Mouse (Mus musculus) lung, postnatal 25 days (tissue): ENCODE measurements around the gene Nutm1.

ENCODE experiments used
- DNase-seq: peaks from one replicate; pipeline ENCODE4 v3.0.0; 2022; ENCODE audit warnings: low spot score

Gene Nutm1

DNA sequence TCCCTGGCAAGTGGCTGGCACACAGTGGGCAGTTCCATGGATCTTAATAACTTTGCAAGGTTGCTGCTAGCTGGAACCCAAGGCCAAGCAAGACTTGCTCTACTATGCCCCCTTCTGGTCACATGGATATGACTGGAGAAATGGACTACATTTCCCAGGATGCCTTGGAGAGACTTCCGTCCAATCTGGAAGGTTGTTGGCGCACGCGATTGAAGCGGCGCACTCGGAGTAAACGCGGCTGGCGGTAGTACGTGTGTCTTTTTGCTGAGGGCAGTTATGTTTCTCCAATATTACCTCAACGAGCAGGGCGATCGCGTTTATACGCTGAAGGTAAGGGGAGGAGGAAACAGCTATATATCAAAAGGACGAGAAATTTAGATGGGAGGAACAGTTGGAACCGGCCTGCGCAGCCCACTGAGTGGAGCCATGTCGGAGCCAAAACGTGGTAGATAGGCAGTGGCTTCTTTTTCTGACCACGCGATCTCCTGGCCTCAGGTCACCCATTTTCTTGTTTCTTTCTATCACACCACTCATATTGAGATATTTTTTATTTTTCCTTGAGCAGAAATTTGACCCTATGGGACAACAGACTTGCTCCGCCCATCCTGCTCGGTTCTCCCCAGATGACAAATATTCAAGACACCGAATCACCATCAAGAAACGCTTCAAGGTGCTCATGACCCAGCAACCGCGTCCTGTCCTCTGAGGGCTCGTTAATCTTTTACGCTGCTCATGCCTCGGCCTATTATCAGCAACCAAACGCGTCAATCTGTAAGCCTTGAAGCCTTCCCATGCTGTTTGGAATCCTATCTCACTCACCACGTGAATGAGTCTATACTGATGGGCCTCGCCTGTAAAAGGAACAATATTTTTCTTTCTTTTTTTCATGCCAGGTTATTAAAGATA is 2.9 kb upstream of the Nutm1 start, which contains the start of gene Nop10:
Gene Nop10 (plus strand): TSS at position 179 of the 906 bp plus-strand sequence.
- DNase-seq, result peak; percentile 90

DNA sequence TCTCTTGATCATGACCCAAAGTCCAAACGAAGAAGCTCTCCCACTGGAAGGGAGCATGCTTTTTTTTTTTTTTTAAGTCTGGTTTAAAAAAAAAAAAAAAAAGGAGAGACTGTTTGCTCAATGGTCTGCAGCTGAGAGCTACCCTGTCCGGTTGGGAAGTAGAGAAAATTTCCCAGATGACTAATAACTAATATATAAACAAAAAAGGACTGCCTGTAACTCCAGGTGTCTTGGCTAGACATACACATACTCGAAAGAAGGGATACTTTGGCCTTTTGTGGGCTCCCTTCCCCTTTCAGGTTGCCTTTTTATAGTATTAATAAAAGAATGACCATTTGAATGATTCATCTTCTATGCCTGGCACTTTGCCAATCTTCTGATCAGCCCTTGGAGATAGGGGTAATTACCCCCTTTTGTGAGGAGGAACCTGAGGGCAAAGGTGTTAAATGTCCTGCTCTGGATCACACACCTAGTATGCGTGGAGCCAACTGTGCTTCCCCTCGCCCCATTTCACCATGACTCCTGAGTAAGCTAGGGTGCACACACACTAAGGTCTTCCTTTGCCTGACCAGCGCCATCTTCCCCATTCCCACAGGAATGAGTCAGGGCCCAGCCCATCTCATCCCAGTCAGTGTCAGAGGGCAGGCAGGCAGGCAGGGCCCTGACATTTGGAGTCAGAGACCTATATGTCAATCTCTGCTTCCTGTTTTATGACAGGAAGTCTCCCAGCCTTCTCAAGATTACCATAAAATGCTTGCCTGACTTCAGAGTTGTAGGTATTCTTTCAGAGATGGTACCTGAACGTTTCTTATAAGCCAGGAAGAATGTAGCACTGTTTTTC is 4.2 kb downstream of the Nutm1 start:
- DNase-seq, result no peak

DNA sequence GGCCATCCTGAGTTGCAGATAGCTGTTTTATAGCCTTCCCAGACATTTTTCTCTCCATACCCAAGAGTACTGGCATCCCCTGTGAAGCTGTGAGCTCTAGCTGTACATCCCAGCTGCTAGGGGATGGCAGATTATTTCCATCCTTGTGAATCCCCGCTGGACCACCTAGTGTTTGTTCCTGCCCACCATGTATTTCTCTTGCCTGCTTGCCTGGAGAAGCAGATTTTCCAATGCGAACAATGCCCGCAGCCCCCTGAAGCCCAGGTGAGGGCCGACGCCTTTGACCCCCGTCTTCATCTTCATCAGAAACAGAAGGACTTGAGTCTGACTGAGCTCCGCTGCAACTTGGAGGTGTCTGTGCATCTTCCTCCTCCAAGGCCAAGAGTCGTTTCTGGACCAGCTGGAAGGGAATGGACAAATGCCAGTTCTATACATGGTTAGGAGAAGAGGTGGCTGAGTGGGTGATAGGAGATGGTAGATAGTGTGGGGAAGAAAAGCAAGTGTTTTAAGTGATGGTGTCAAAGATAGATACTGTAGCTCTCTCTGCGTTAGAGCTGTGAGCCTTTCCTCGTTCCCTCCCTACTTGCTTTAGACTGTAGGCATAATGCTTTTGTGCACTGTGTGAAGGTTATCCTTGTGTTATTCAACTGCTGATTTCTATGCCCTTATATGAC is 9.2 kb downstream of the Nutm1 start:
- DNase-seq, result no peak

DNA sequence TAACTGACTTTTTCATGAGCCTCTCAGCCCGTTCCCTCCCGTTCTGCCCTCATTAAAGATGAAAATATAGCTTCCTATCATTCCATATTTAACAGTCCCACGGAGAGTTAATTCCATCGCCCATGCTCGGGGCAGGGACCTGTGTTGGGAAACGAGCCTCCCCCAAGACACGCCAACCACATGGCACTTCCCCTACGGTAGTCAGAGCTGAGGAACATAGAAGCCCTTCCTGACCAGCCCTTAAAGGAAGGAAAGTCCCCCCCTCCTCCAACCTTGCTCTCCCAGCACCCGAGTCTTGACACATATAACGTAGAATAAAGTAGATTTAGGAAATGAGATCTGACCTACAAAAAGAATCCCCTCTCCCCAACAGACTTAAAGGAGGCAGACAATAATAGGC is 11.8 kb downstream of the Nutm1 start:
- DNase-seq, result no peak

DNA sequence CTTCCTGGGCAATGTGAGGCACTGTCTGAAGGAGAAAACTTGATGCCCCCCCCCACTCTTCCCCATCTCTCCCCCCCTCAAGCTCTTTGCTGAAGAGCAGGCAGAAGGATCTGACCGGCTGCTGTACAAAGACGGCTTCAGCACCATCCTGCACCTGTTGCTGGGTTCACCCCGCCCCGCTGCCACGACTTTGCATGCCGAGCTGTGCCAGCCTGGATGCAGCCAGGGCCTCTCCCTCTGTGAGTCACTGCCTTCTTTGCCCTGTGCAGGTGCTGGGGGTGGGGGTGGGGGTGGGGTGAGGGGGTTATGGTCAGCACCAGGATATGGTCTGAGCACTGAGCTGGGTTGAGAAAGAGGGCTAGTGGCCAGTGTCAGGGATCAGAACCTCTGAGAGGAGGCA is 12.9 kb downstream of the Nutm1 start:
- no peak for DNase-seq

DNA sequence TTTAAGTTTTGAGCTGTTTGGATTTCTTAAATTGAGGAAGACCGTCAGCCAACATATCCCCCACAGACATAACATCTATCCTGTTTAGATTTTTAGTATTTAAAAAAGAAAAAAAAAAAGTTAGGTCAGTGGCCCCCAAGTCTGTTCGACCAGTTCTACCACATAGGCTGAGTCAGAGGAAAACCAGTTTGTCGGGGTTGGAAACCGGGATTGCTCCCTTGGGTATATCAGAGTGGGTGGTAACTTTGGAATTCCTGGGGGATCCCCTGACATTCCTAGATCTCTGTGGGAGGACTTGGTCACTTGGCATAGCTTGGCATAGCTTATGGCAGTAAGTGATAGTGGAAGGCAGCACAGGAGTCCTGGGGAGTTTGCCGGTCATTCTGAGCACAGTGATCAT is 13.8 kb downstream of the Nutm1 start:
- no peak for DNase-seq

DNA sequence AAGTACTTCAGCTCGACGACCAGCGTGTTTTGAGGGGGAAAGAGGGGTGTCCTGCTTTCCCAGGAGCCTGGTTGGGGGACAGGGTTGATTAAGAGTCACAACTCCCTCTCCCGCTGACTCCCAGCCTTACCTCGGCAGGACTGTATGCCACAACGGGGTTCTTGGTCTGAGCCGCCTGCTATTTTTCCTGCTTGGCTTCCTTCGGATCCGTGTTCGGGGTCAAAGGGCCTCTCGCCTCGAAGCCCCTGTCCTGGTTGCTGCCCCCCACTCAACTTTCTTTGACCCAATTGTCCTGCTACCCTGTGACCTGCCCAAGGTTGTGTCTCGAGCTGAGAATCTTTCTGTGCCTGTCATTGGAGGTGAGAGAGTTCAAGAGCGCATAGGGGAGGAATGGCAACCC is 17.3 kb downstream of the Nutm1 start:
- DNase-seq, result no peak

DNA sequence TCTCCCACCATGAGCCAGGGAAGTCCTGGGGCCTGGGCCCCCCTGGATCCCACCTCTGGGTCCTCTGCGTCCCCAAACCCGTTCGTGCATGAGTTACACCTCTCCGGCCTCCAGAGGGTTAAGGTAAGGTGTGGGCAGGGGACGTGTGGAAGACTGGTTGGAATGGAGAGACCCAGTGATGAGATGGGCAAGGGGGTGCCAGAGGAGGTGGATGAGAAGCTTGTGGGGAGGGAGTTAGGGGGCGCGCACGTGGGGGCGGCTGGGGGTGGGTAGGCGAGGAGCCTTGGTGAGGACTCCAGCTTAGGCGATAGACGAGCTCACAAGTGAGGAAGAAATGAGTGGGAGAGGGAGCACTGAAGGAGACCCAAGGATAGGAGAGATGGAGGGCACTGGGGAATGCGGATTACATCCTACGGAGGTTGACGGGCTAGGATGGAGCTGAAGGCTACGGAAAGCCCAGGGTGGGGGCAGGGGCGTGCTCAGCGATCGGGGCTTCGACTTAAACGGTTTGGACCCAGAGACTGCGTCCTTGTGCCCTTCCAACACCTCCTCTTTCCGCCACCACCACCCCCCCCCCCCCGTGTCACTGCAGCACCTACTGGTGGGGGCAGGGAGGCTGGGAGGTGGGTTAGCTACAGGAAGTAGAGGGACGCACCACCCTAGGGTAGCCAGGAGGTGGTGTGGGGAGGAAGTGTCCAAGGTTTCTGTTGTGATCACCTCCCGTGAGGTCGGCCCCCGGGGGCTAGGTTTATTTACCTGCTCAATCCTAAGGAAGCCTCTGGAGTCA is 19.0 kb downstream of the Nutm1 start:
- DNase-seq, result no peak

DNA sequence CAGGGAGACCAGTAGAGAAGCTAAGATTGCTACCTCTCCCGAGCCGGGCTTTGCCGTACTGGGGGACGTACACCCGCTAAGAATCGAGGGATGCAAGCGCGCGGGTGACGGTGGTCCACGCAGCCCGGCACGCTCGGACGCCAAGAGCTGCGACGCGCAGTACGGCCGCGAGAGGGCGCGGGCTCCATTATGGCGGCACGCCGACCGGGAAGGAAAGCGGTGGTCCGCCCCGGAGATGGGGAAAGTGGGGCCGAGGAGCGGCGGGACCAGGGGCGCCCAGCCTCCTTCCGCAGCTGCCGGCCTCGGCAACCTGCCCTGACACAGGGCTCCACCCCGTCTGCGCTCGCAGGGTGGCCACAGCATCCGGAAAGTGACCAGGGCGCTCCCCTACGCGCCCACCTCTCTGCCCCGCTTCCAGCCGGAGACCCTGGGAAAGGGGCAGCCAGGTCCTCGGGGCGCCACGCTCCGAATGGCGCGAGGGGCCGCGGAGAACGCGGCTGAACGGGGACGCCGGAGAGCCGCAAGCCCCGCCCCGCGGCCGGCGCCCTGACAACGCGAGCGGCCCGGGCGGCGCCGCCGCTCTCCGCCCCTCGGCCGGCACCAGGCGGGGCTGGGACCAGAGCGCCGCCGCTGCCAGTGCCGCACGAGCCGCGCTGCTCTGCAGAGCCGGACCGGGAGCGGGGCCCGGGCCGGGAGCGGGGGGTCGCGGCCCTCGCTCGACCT is 19.7 kb downstream of the Nutm1 start, which contains the start of gene Lpcat4:
Gene Lpcat4 (plus strand): TSS at position 257 of the 723 bp plus-strand sequence.
- DNase-seq, result peak; percentile 86

DNA sequence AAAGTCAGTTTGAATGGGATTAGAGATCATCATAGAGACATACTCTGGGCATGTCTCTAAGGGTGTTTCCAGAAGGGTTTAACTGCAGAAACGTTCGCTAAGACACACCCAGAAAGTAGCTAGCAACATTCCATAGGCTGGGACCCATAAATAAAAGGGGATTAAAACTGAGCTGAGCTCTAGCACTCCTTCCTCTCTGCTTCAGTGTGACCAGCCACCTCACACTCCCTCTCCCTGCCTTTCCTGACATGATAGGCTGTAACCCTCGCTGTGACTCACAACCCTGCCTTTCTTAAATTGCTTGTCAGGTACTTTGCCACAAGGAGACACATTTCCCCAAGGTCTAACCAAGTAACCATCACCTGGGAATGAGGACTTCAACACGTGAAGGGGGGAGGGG is 21.1 kb downstream of the Nutm1 start:
- no peak for DNase-seq

DNA sequence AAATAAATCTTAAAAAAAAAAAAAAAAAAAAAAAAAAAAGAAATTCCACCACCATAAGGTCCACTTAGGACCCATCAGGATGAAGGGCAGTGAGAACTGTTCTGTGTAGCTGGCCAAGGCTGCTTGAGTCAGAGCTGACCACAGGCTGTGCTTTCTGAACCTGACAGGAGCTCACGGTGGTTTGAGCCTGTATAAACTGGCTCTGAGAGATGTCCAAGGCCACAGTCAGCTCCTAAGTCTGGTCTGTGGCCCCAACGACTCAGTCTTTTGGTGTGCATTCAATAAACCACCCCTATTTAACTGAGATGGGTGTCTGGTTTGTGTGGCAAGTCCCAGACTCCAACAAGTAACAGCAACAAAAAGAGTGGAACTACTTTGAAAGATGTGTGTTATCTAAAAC is 22.5 kb downstream of the Nutm1 start:
- no peak for DNase-seq

DNA sequence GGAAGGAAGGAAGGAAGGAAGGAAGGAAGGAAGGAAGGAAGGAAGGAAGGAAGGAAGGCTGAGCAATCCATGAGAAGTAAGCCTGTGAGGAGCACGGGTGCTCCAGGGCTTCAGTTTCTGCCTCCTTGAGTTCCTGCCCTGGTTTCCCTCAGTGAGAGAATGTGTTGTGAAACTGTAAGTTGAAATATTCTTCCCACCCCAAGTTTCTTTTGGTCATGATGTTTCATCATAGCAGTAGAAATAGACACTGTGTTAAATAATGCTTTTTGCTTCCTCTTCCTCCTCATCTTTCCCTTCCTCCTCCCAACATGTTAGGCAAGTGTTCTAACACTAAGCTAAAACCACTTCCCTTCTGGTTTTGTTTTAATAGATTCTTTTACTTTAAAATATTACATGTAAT is 26.5 kb downstream of the Nutm1 start:
- DNase-seq, result peak; percentile 11

DNA sequence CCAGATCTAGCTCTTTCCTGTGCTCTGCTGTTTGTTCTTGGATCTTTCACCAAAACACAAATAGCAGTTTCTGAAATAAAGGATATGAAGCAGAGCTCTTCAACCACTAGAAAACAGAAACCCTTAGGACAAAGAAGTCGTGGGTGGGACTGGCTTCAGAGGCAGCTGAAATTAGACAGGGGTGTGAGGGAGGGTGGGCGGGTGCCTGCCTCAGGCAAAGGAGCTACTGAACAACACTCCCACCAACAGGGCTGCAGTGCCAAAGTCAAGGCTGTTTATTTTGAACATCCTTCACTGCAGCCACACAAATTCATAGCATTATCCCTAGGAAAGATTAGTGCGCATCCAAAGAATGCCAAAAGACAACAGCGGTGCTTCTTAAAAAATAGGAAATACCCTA is 34.7 kb downstream of the Nutm1 start:
- no peak for DNase-seq

DNA sequence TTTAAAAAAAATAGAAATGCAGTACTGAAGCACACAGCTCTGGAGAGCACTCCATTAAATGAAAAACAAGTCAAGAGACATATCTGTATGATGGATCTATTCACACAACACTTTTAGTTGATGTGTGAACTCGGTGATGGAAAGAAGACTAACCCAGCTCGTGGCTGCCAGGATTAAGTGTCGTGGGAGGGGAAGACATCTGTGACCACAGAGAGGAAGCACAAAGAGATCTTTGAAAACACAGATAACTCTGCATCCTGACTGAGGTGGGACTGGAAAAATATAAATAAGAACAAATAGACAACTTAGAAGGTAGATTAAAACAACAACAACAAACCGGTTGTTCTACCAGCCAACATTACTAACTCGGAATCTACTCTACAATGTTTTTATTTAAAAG is 36.5 kb downstream of the Nutm1 start:
- DNase-seq, result no peak

DNA sequence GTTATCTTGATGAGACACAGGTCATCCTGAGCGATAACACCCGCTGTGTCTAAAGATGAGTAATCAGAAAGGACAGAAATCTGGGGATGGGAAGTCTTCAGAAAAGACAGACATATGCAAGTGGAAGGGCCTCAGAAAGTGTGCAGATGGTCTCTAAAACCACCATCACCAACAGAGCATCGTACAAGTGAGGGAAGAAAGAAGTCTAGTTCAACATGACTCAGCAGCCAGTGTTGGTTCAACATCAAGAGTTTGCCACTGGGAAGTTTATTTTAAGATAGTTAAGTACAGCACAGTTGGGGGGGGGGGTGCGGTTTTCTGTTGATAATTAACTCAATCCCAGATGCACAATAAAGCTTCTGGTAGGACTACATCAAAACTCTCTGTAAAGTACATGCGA is 38.2 kb downstream of the Nutm1 start:
- DNase-seq, result no peak

DNA sequence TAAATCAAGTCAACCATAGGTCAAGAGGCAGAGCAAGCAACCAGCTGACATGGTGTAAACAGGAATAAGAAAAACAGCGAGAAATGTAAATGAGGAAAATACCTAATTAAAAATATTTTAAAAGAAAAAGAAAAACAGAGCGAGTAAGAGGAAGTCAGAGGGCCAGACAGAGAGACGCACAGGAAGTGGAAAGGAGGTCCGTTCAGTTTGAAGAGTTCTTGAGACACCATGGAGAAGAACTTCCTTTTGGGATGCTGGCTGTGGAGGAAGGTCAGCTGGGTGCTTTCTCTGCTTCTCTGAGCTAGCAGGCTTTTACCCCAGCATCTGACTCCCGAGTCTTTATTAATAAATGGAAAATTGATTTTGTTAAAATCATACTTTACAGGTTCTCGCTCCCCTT is 41.5 kb downstream of the Nutm1 start:
- DNase-seq, result no peak

DNA sequence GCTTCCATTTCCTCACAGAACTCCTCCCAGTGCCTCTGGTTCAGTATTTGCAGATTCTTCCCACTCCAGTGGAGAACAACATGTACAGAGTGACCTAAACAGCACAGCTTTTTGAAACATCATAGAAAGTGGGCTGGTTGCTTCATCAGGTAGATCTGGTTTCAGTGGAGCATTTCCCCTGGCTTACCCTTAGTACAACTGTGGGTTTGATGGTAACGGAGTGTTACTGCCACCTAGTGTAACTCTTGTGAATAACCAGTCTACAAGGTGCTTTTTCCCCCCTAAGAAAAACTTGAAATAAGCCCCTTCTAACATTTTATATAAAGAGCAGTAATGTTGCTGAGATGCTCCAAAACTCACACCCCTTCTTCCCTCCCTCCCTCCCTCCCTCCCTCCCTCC is 43.1 kb downstream of the Nutm1 start:
- peak; percentile 18 for DNase-seq

DNA sequence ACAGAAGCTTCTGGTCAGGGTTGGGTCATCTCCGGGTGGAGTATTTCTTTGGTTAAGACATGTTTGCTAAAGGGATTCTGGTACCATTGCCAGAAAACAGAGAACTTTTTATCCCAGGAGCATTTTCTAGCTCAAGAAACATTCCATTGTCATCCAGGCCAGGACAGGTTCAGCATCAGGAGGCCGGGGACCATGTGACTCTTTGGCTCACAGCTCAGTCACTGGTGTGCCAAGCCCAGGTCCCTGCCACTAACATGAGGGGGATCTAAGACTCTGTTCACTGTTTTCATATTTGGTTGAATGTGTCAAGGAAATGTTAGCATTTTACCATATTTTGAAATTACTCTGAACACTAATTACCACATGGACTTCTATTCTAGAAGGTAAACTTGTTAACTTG is 48.4 kb downstream of the Nutm1 start:
- DNase-seq, result no peak

DNA sequence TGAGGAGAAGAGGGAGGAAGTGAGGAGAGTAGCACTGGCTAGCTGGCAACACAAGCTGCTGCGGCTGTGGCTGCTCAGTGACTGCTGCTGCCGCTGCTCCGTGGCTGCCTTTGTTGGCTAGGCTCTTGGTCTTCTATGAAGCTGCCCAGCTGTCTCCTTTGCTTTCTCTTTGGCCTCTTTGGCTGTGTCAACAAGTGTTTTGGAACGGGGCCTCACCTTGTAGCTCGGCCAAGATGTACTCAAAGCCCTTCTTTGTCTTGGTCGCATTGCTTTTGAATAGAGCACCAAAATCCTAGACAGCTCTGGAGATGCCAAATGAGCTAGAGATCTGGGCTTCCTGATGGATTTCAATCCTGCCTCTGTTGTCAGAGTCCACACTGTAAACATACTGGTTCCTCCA is 48.9 kb downstream of the Nutm1 start:
- peak; percentile 43 for DNase-seq

DNA sequence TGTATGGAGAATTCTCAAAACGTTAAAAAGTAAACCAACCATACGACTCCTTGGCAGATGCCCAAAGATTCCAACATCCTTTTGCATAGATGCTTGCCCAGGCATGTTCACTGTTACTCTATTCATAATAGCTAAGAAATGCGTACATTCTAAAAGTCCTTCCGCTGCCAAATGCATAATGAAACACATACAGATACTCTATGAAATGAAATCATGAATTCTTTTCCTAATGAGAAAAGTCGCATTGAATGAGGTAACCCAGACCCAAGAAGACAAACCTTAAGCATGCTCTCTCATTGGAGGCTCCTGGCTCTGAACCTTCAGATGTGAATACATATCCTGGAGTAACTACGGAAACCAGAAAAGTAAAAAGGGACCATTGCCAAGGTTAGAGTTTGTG is 56.0 kb downstream of the Nutm1 start:
- DNase-seq, result no peak
